Mouse (Mus musculus) hindbrain, embryonic 10.5 days (tissue): ENCODE data around the gene Pitpnm2. TPM values are rescaled to one million over a fixed set of nuclear protein-coding genes. Genes with fewer than 3 reads are reported as not detected.
A peak's percentile ranks its signal among the peaks of the same experiment; 100 is the strongest.

Source experiments
- DNase-seq: peaks from one replicate; pipeline ENCODE4 v3.0.0-alpha.2; 2017; ENCODE audit warnings: low spot score
- H3K27ac ChIP-seq: fragments of 300-500 bp; sonication (generic); 2 replicates; pipeline ENCODE4 v1.5.1; 2016; ENCODE audit warnings: mild to moderate bottlenecking, moderate library complexity
- H3K27me3 ChIP-seq: fragments of 300-500 bp; sonication (generic); 2 replicates; pipeline ENCODE4 v1.6.1; 2016; ENCODE audit warnings: mild to moderate bottlenecking; ENCODE audit not compliant: poor library complexity, insufficient read depth, severe bottlenecking
- H3K36me3 ChIP-seq: fragments of 300-500 bp; sonication (generic); 2 replicates; pipeline ENCODE4 v1.6.1; 2016; ENCODE audit warnings: mild to moderate bottlenecking, moderate library complexity
- H3K4me1 ChIP-seq: fragments of 300-500 bp; sonication (generic); replicated peaks from 2 replicates; pipeline ENCODE4 v1.6.1; 2016; ENCODE audit warnings: mild to moderate bottlenecking
- H3K4me3 ChIP-seq: fragments of 300-500 bp; sonication (generic); 2 replicates; pipeline ENCODE4 v1.5.1; 2016; ENCODE audit warnings: mild to moderate bottlenecking, moderate library complexity
- H3K9me3 ChIP-seq: fragments of 300-500 bp; sonication (generic); 2 replicates; pipeline ENCODE4 v1.6.1; 2016; ENCODE audit warnings: mild to moderate bottlenecking, moderate library complexity
- WGBS: fragments of 180-500 bp; shearing (Covaris S2); methylation state at CpG from one replicate; pipeline ENCODE4 v1.1.7; 2016; 5-methylcytosine and 5-hydroxymethylcytosine counted together
- polyA plus RNA-seq: library from polyadenylated mRNA; unstranded; fragments of >200 nt; fragmentation: Nextera tagmentation; extraction: Ambion mirVana; gene quantifications from 2 replicates; pipeline ENCODE4 v1.2.1, GENCODE M21; 2016

Gene Pitpnm2
- polyA plus RNA-seq, 1 experiment from 2014 or later: 3.6 TPM

- Histone ChIP-seq H3K27ac (0 out of 2 replicates have a peak overlapping the region, but pooled peaks have one; percentile 1), H3K9me3 (no peaks in the 10 kb centered on the region), H3K4me3 (no peak overlapping the region), H3K27me3 (peaks cover 20% of the 10 kb centered on the region), H3K4me1 (peaks cover 65% of the 10 kb centered on the region), H3K36me3 (no peaks in the 10 kb centered on the region)
- no peak for DNase-seq
- 56% methylated on average over 4 of the region's 4 CpGs for WGBS
Measured at GRCm38 (mm10) chr5:124175138-124175537, 74.4 kb downstream of the Pitpnm2 start.

GRCm38 (mm10) chr5:124173012-124173985, 76.3 kb downstream of the Pitpnm2 start:
- Histone ChIP-seq H3K9me3 (no peaks in the 10 kb centered on the region), H3K27me3 (peaks cover 6% of the 10 kb centered on the region), H3K4me3 (no peak overlapping the region), H3K27ac (peak overlapping the region; percentile 40; the same call in 1 of the 2 replicates), H3K4me1 (peaks cover 61% of the 10 kb centered on the region), H3K36me3 (no peaks in the 10 kb centered on the region)
- 76% methylated on average over 15 of the region's 15 CpGs for WGBS
- no peak for DNase-seq

GRCm38 (mm10) chr5:124172246-124172645, 77.3 kb downstream of the Pitpnm2 start:
- WGBS: 84% methylated on average over 4 of the region's 4 CpGs
- no peak overlapping the region for H3K27ac ChIP-seq
- no peaks in the 10 kb centered on the region for H3K9me3 ChIP-seq
- peaks cover 57% of the 10 kb centered on the region for H3K4me1 ChIP-seq
- peaks cover 4% of the 10 kb centered on the region; the same call in 1 of the 2 replicates for H3K27me3 ChIP-seq
- no peak overlapping the region for H3K4me3 ChIP-seq
- H3K36me3 ChIP-seq: no peaks in the 10 kb centered on the region
- no peak for DNase-seq

GRCm38 (mm10) chr5:124171781-124172180, 77.8 kb downstream of the Pitpnm2 start:
- peaks cover 4% of the 10 kb centered on the region; the same call in 1 of the 2 replicates for H3K27me3 ChIP-seq
- H3K27ac ChIP-seq: no peak overlapping the region
- H3K4me1 ChIP-seq: peaks cover 57% of the 10 kb centered on the region
- H3K4me3 ChIP-seq: no peak overlapping the region
- no peak for DNase-seq
- WGBS: 89% methylated on average over 9 of the region's 9 CpGs
- no peaks in the 10 kb centered on the region for H3K9me3 ChIP-seq
- no peaks in the 10 kb centered on the region for H3K36me3 ChIP-seq

GRCm38 (mm10) chr5:124169224-124169621, 80.3 kb downstream of the Pitpnm2 start:
- Histone ChIP-seq H3K27ac (no peak overlapping the region), H3K4me1 (peaks cover 60% of the 10 kb centered on the region), H3K9me3 (no peaks in the 10 kb centered on the region), H3K27me3 (peaks cover under 1% of the 10 kb centered on the region; the same call in 1 of the 2 replicates), H3K36me3 (no peaks in the 10 kb centered on the region), H3K4me3 (no peak overlapping the region)
- DNase-seq: no peak
- 88% methylated on average over 3 of the region's 3 CpGs for WGBS

GRCm38 (mm10) chr5:124168428-124169223, 80.9 kb downstream of the Pitpnm2 start:
- no peak overlapping the region for H3K4me3 ChIP-seq
- no peak overlapping the region for H3K27ac ChIP-seq
- no peak for DNase-seq
- no peaks in the 10 kb centered on the region for H3K36me3 ChIP-seq
- peaks cover 62% of the 10 kb centered on the region for H3K4me1 ChIP-seq
- WGBS: 87% methylated on average over 12 of the region's 12 CpGs
- H3K27me3 ChIP-seq: no peaks in the 10 kb centered on the region; the same call in 1 of the 2 replicates
- H3K9me3 ChIP-seq: no peaks in the 10 kb centered on the region

GRCm38 (mm10) chr5:124167621-124168020, 81.9 kb downstream of the Pitpnm2 start:
- Histone ChIP-seq H3K27me3 (no peaks in the 10 kb centered on the region), H3K4me3 (no peak overlapping the region), H3K4me1 (peaks cover 65% of the 10 kb centered on the region), H3K27ac (peak overlapping the region; percentile 13; the same call in 1 of the 2 replicates), H3K9me3 (no peaks in the 10 kb centered on the region), H3K36me3 (no peaks in the 10 kb centered on the region)
- 69% methylated on average over 10 of the region's 10 CpGs for WGBS
- DNase-seq: no peak

GRCm38 (mm10) chr5:124166741-124167140, 82.8 kb downstream of the Pitpnm2 start:
- H3K36me3 ChIP-seq: no peaks in the 10 kb centered on the region

GRCm38 (mm10) chr5:124165622-124166570, 83.7 kb downstream of the Pitpnm2 start:
- Histone ChIP-seq H3K4me1 (peaks cover 67% of the 10 kb centered on the region), H3K4me3 (no peak overlapping the region), H3K9me3 (no peaks in the 10 kb centered on the region), H3K36me3 (no peaks in the 10 kb centered on the region), H3K27me3 (no peaks in the 10 kb centered on the region), H3K27ac (peak overlapping the region; percentile 76)
- WGBS: 60% methylated on average over 15 of the region's 15 CpGs
- DNase-seq: no peak

More at GRCm38 (mm10) chr5:124166741-124167140, 82.8 kb downstream of the Pitpnm2 start:
- Histone ChIP-seq H3K27ac (0 out of 2 replicates have a peak overlapping the region, but pooled peaks have one; percentile 76), H3K27me3 (no peaks in the 10 kb centered on the region), H3K9me3 (no peaks in the 10 kb centered on the region), H3K4me1 (peaks cover 67% of the 10 kb centered on the region), H3K4me3 (no peak overlapping the region)
- DNase-seq: no peak

GRCm38 (mm10) chr5:124163445-124163844, 86.1 kb downstream of the Pitpnm2 start:
- Histone ChIP-seq H3K27me3 (no peaks in the 10 kb centered on the region), H3K9me3 (no peaks in the 10 kb centered on the region), H3K27ac (no peak overlapping the region), H3K4me1 (peaks cover 78% of the 10 kb centered on the region), H3K4me3 (no peak overlapping the region), H3K36me3 (no peaks in the 10 kb centered on the region)
- WGBS: 84% methylated on average over 11 of the region's 11 CpGs
- no peak for DNase-seq

- WGBS: 64% methylated on average over 5 of the region's 5 CpGs
- DNase-seq: peak; percentile 70
- Histone ChIP-seq H3K27me3 (no peaks in the 10 kb centered on the region), H3K4me1 (peaks cover 79% of the 10 kb centered on the region), H3K27ac (peak overlapping the region; percentile 43), H3K4me3 (no peak overlapping the region), H3K9me3 (no peaks in the 10 kb centered on the region), H3K36me3 (no peaks in the 10 kb centered on the region)
Measured at GRCm38 (mm10) chr5:124162577-124162976, 87.0 kb downstream of the Pitpnm2 start.

GRCm38 (mm10) chr5:124161831-124162230, 87.7 kb downstream of the Pitpnm2 start:
- WGBS: 62% methylated on average over 10 of the region's 10 CpGs

More at GRCm38 (mm10) chr5:124161831-124162230, 87.7 kb downstream of the Pitpnm2 start:
- Histone ChIP-seq H3K9me3 (no peaks in the 10 kb centered on the region), H3K4me3 (no peak overlapping the region), H3K36me3 (no peaks in the 10 kb centered on the region), H3K27ac (no peak overlapping the region; the same call in 1 of the 2 replicates), H3K4me1 (peaks cover 72% of the 10 kb centered on the region), H3K27me3 (no peaks in the 10 kb centered on the region)
- peak; percentile 42 for DNase-seq
